Mouse (Mus musculus): ENCODE results near the gene Ell3. TPM values are rescaled to one million over a fixed set of nuclear protein-coding genes. Genes with fewer than 3 reads are reported as not detected.

Ell3 gene
- polyA plus RNA-seq, 1 experiment from 2014 or later: 1.6 TPM

Small RNA genes lying within 50 kb of the gene (microRNA-seq; reads per million reads assigned to microRNA genes)
- not detected for gene Gm22953 (ENCODE audit: borderline number of aligned reads)

Other genes with a start within 250 kb of the Ell3 start
- 23.0 and 24.3 TPM in 2 replicates for gene Trp53bp1, start 172.9 kb downstream of the Ell3 start, polyA plus RNA-seq (2015; fragmentation: Nextera tagmentation; extraction: Ambion mirVana)
- 0.28 and 0.39 TPM in 2 replicates for gene Map1a, start 154.7 kb downstream of the Ell3 start, polyA plus RNA-seq (2015; fragmentation: Nextera tagmentation; extraction: Ambion mirVana)
- 8.5 and 8.7 TPM in 2 replicates for gene Ppip5k1, start 88.9 kb downstream of the Ell3 start, polyA plus RNA-seq (2015; fragmentation: Nextera tagmentation; extraction: Ambion mirVana)
- gene Ckmt1, start 86.6 kb downstream of the Ell3 start, polyA plus RNA-seq (2015; fragmentation: Nextera tagmentation; extraction: Ambion mirVana): 5.9 and 7.0 TPM in 2 replicates
- 0.07 TPM in 1 of 2 replicates, not detected in the other for gene Strc, start 57.1 kb downstream of the Ell3 start, polyA plus RNA-seq (2015; fragmentation: Nextera tagmentation; extraction: Ambion mirVana)
- gene Pdia3, start 30.5 kb downstream of the Ell3 start, polyA plus RNA-seq (2015; fragmentation: Nextera tagmentation; extraction: Ambion mirVana): 319 and 390 TPM in 2 replicates
- gene Catsper2, start 30.5 kb downstream of the Ell3 start, polyA plus RNA-seq (2015; fragmentation: Nextera tagmentation; extraction: Ambion mirVana): 1.6 and 2.1 TPM in 2 replicates
- gene Serf2, start 4.9 kb upstream of the Ell3 start, polyA plus RNA-seq (2015; fragmentation: Nextera tagmentation; extraction: Ambion mirVana): 522 and 560 TPM in 2 replicates
- 111 and 114 TPM in 2 replicates for gene Hypk, start 9.0 kb upstream of the Ell3 start, polyA plus RNA-seq (2015; fragmentation: Nextera tagmentation; extraction: Ambion mirVana)
- gene Serinc4, start 12.5 kb upstream of the Ell3 start, polyA plus RNA-seq (2015; fragmentation: Nextera tagmentation; extraction: Ambion mirVana): 0.14 and 0.27 TPM in 2 replicates
- 55.0 and 56.2 TPM in 2 replicates for gene Mfap1b, start 29.8 kb upstream of the Ell3 start, polyA plus RNA-seq (2015; fragmentation: Nextera tagmentation; extraction: Ambion mirVana)
- gene Mfap1a, start 62.4 kb upstream of the Ell3 start, polyA plus RNA-seq (2015; fragmentation: Nextera tagmentation; extraction: Ambion mirVana): 30.6 and 34.0 TPM in 2 replicates
- 21.5 and 23.5 TPM in 2 replicates for gene Wdr76, start 62.4 kb upstream of the Ell3 start, polyA plus RNA-seq (2015; fragmentation: Nextera tagmentation; extraction: Ambion mirVana)